Mouse (Mus musculus): ENCODE data around the gene 2410015M20Rik. TPM values are rescaled to one million over a fixed set of nuclear protein-coding genes. Genes with fewer than 3 reads are reported as not detected.
A peak's percentile ranks its signal among the peaks of the same experiment; 100 is the strongest.

The 2410015M20Rik gene
- 316 and 336 TPM in 2 replicates for polyA plus RNA-seq (2015; fragmentation: Nextera tagmentation; extraction: Ambion mirVana)

DNA sequence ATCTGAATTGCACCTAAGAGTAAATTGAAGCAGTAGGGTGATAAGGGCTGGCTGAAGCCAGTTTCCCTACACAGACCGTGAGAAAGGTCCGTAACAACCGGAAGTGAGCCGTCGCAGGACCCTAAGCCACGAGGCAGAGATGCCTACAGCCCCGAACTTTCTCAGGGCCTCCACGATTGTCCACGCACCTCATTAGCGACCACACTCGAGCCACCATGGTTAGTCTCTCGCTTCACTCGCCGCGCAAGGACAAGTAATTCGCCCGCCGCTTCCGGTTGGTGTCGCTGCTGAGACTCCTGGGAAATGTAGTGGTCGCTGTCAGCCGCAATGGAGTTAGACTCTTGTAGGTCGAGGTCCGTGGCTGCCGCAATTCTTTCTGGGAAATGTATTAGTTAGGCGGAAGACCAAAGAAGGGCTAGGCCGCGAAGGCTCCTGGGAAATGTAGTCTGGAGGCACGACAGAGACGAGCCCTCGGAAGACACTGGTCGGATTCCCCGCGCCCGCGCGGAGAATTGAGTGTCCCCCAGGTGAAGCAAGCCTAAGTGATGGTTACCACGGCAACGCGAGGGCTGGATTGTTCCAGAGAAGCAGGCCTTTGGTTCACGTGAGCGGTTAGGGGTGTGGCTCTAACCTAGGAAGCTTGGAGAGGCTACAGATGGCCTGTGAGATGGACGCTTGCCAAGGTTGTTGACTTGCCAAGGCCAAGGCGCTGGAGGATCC is at the start of gene 2410015M20Rik:
Gene 2410015M20Rik (minus strand): TSS at position 320 of the 720 bp plus-strand sequence.
- Histone ChIP-seq H3K27ac (ENCODE audit: low read length) (peak within 1 kb of the TSS; percentile 84), H3K9me3 (ENCODE audit: control insufficient read depth, low read length) (no peaks in the 10 kb centered on the region), H3K9ac (ENCODE audit: low read depth, low read length) (peak within 1 kb of the TSS; percentile 82), H3K4me2 (ENCODE audit: low read depth, low read length) (peak within 1 kb of the TSS; percentile 81), H3K4me3 (ENCODE audit: low read length) (peak within 1 kb of the TSS; percentile 76), H3K4me1 (ENCODE audit: control insufficient read depth, insufficient read depth, low read length) (peaks cover 29% of the 10 kb centered on the region), H3K36me3 (ENCODE audit: control insufficient read depth, insufficient read depth, low read length) (peaks cover 20% of the 10 kb centered on the region), H3K27me3 (replicated peaks; ENCODE audit: control insufficient read depth, insufficient read depth, low read length) (no peaks in the 10 kb centered on the region)
- under 1% methylated on average over 44 of the region's 44 CpGs for WGBS
- ATAC-seq, result peak; percentile 89

DNA sequence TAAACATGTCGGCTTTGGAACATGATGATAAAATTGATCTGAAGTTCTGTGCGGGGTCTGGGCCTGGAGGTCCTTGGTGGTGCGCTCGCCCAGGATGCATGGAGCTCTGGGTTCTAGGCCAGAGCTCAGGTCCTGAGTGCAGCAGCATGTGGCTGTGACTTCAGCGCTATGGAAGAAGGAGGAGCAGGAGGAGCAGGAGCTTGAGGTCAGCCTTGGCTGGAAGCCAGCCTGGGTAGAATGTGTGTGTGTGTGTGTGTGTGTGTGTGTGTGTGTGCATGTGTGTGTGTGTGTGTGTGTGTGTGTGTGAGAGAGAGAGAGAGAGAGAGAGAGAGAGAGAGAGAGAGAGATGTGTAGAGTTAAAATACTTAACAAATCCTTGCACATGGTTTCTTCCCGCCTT is 46.6 kb upstream of the 2410015M20Rik start:
- 77% methylated on average over 6 of the region's 6 CpGs for WGBS
- no peak for ATAC-seq
- H3K4me3 ChIP-seq (ENCODE audit: low read length), result no peak overlapping the region
- no peaks in the 10 kb centered on the region for H3K9me3 ChIP-seq (ENCODE audit: control insufficient read depth, low read length)
- no peak overlapping the region for H3K4me2 ChIP-seq (ENCODE audit: low read depth, low read length)
- H3K27me3 ChIP-seq (replicated peaks; ENCODE audit: control insufficient read depth, insufficient read depth, low read length), result no peaks in the 10 kb centered on the region
- no peak overlapping the region for H3K9ac ChIP-seq (ENCODE audit: low read depth, low read length)
- H3K4me1 ChIP-seq (ENCODE audit: control insufficient read depth, insufficient read depth, low read length), result 0 out of 2 replicates have a peak, but pooled peaks cover 5% of the 10 kb centered on the region
- no peaks in the 10 kb centered on the region for H3K36me3 ChIP-seq (ENCODE audit: control insufficient read depth, insufficient read depth, low read length)
- no peak overlapping the region for H3K27ac ChIP-seq (ENCODE audit: low read length)

DNA sequence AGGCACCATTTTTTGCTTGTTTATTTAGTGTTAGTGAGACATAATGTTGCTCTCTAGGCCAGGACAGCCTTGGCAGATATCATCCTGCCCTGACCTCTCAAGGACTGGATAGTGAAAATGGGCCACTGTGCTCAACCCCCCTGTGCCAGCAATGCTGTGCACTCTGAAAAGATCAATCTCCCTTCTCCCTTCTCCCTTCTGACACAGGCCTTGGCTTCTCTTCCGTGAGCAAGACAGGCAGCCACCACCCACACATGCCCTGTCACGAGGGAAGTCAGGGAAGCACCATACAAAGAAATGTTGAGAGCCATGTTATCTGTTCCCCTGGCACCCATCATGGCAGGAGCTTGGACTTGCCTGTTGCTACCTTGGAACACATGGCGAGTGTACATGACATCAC is 45.7 kb upstream of the 2410015M20Rik start:
- 0 out of 2 replicates have a peak, but pooled peaks cover 5% of the 10 kb centered on the region for H3K4me1 ChIP-seq (ENCODE audit: control insufficient read depth, insufficient read depth, low read length)
- no peak overlapping the region for H3K4me2 ChIP-seq (ENCODE audit: low read depth, low read length)
- no peaks in the 10 kb centered on the region for H3K27me3 ChIP-seq (replicated peaks; ENCODE audit: control insufficient read depth, insufficient read depth, low read length)
- 0 out of 2 replicates have a peak overlapping the region, but pooled peaks have one; percentile 24 for H3K9ac ChIP-seq (ENCODE audit: low read depth, low read length)
- H3K4me3 ChIP-seq (ENCODE audit: low read length), result no peak overlapping the region
- H3K27ac ChIP-seq (ENCODE audit: low read length), result no peak overlapping the region
- 79% methylated on average over 3 of the region's 3 CpGs for WGBS
- H3K36me3 ChIP-seq (ENCODE audit: control insufficient read depth, insufficient read depth, low read length), result no peaks in the 10 kb centered on the region
- no peaks in the 10 kb centered on the region for H3K9me3 ChIP-seq (ENCODE audit: control insufficient read depth, low read length)
- 0 out of 2 replicates have a peak, but pooled peaks have one; percentile 17 for ATAC-seq

DNA sequence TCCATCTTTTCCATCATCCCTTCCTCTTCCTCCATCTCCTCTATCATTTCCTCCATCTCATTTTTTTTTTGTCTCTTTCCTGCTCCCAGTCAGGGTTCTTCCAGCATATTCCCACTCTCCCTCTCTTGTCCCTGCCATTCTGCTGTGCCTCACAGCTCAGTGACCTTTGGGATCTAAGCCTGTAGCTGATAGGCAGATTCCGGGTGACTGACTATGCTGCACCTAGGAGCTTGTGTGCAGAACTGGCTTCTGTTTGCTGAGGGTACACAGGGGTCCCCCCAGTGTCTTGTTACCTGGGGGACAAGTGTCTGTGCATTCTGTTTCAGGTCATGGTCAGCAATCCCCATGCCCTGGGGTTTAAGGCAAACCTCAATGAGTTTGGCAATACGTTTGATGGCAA is 45.2 kb upstream of the 2410015M20Rik start:
- Histone ChIP-seq H3K9ac (ENCODE audit: low read depth, low read length) (no peak overlapping the region), H3K9me3 (ENCODE audit: control insufficient read depth, low read length) (no peaks in the 10 kb centered on the region), H3K27ac (ENCODE audit: low read length) (no peak overlapping the region), H3K27me3 (replicated peaks; ENCODE audit: control insufficient read depth, insufficient read depth, low read length) (no peaks in the 10 kb centered on the region), H3K36me3 (ENCODE audit: control insufficient read depth, insufficient read depth, low read length) (no peaks in the 10 kb centered on the region), H3K4me2 (ENCODE audit: low read depth, low read length) (no peak overlapping the region), H3K4me1 (ENCODE audit: control insufficient read depth, insufficient read depth, low read length) (0 out of 2 replicates have a peak, but pooled peaks cover 5% of the 10 kb centered on the region), H3K4me3 (ENCODE audit: low read length) (no peak overlapping the region)
- peak; percentile 76 for ATAC-seq
- 57% methylated on average over 2 of the region's 2 CpGs for WGBS

DNA sequence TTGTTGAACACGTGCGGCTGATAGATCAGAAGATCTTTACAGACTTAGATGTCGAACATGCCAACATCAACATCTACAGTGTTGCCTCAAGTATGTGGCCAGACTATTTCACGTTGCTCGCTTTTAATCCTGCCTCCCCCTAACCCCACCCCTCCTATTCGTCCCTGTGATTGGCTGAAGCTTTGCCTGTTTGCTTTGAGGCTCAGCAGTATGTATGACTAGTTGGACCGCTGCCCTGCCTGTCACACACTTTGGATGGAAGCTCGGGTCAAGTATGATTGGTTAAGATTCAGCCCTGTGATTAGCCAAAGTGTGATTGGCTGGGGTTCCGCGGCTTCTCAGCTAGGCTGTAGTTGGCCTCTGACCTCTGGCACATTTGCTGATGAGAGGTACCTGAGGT is 42.2 kb upstream of the 2410015M20Rik start:
- Histone ChIP-seq H3K27ac (ENCODE audit: low read length) (no peak overlapping the region), H3K9me3 (ENCODE audit: control insufficient read depth, low read length) (no peaks in the 10 kb centered on the region), H3K4me1 (ENCODE audit: control insufficient read depth, insufficient read depth, low read length) (peaks cover 5% of the 10 kb centered on the region; the same call in 1 of the 2 replicates), H3K4me3 (ENCODE audit: low read length) (no peak overlapping the region), H3K4me2 (ENCODE audit: low read depth, low read length) (no peak overlapping the region), H3K27me3 (replicated peaks; ENCODE audit: control insufficient read depth, insufficient read depth, low read length) (no peaks in the 10 kb centered on the region), H3K9ac (ENCODE audit: low read depth, low read length) (no peak overlapping the region), H3K36me3 (ENCODE audit: control insufficient read depth, insufficient read depth, low read length) (no peaks in the 10 kb centered on the region)
- 27% methylated on average over 10 of the region's 10 CpGs for WGBS
- ATAC-seq, result peak; percentile 37; the same call in 1 of the 2 replicates

DNA sequence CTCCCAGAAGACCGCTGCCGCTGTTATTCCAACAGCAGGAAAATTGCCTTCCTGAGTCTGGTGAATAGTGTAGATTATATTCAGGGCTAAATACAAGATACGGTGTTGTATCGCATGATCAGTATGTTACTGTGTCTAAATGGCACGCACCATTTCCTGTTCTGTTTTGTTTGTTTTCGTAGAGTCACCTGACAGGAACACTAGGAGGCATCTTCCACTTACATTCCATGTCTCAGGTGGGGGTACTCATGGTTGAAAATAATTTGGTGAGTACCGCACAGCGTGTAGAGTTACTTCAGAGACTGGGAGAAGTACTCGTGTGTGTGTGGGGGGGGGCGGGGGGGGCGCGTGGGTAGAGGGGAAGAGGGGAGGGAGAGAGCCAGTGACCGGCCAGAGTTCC is 38.0 kb upstream of the 2410015M20Rik start:
- no peak overlapping the region for H3K4me2 ChIP-seq (ENCODE audit: low read depth, low read length)
- no peaks in the 10 kb centered on the region for H3K9me3 ChIP-seq (ENCODE audit: control insufficient read depth, low read length)
- no peaks in the 10 kb centered on the region; the same call in 1 of the 2 replicates for H3K4me1 ChIP-seq (ENCODE audit: control insufficient read depth, insufficient read depth, low read length)
- no peak for ATAC-seq
- no peak overlapping the region for H3K27ac ChIP-seq (ENCODE audit: low read length)
- no peak overlapping the region for H3K4me3 ChIP-seq (ENCODE audit: low read length)
- no peaks in the 10 kb centered on the region for H3K36me3 ChIP-seq (ENCODE audit: control insufficient read depth, insufficient read depth, low read length)
- no peak overlapping the region for H3K9ac ChIP-seq (ENCODE audit: low read depth, low read length)
- WGBS, result 54% methylated on average over 12 of the region's 13 CpGs
- no peaks in the 10 kb centered on the region for H3K27me3 ChIP-seq (replicated peaks; ENCODE audit: control insufficient read depth, insufficient read depth, low read length)

DNA sequence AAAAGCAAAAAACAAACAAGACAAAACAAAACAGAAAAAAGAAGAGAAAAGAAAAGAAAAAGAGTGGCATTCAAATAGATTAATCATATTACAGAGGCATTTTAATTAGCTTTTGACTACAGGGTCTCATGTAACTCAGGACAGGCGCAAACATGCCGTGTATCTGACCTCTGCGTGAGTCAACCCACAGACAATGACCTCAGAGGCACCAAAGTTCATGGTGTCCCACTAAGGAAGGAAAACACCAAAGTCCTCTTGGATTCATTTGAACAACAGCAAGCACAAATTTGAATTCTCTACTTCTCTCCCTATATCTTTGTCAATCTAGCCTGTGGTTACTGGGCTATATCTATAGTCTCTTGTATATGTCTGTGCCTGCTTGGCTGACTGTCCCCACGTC is 33.7 kb upstream of the 2410015M20Rik start:
- Histone ChIP-seq H3K4me2 (ENCODE audit: low read depth, low read length) (no peak overlapping the region), H3K36me3 (ENCODE audit: control insufficient read depth, insufficient read depth, low read length) (no peaks in the 10 kb centered on the region), H3K27ac (ENCODE audit: low read length) (no peak overlapping the region), H3K9ac (ENCODE audit: low read depth, low read length) (no peak overlapping the region), H3K4me1 (ENCODE audit: control insufficient read depth, insufficient read depth, low read length) (no peaks in the 10 kb centered on the region; the same call in 1 of the 2 replicates), H3K27me3 (replicated peaks; ENCODE audit: control insufficient read depth, insufficient read depth, low read length) (no peaks in the 10 kb centered on the region), H3K4me3 (ENCODE audit: low read length) (no peak overlapping the region), H3K9me3 (ENCODE audit: control insufficient read depth, low read length) (no peaks in the 10 kb centered on the region)
- ATAC-seq, result no peak
- 76% methylated on average over 4 of the region's 4 CpGs for WGBS

DNA sequence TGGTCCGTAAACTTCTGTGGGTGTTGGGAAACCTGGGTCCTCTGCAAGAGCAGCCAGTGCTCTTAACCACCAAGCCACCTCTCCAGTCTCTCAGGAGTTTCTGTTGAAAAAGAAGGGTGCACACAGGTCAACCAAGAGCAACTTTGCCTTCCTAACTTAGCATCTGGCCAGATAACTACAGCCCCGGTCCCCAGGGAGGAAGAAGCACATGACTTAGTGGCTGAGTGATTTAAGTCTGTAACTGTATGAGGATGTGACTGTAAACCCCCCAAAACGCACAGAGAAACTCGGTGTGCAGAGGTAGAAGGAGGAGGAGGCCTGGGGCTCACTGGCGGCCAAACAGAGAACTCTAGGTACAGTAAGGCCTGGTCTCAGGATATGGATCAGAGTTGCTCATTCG is 24.5 kb upstream of the 2410015M20Rik start:
- Histone ChIP-seq H3K36me3 (ENCODE audit: control insufficient read depth, insufficient read depth, low read length) (no peaks in the 10 kb centered on the region), H3K27ac (ENCODE audit: low read length) (no peak overlapping the region), H3K9me3 (ENCODE audit: control insufficient read depth, low read length) (no peaks in the 10 kb centered on the region), H3K9ac (ENCODE audit: low read depth, low read length) (no peak overlapping the region), H3K4me1 (ENCODE audit: control insufficient read depth, insufficient read depth, low read length) (no peaks in the 10 kb centered on the region), H3K4me2 (ENCODE audit: low read depth, low read length) (no peak overlapping the region), H3K27me3 (replicated peaks; ENCODE audit: control insufficient read depth, insufficient read depth, low read length) (no peaks in the 10 kb centered on the region), H3K4me3 (ENCODE audit: low read length) (no peak overlapping the region)
- ATAC-seq, result no peak
- 86% methylated on average over 6 of the region's 6 CpGs for WGBS

DNA sequence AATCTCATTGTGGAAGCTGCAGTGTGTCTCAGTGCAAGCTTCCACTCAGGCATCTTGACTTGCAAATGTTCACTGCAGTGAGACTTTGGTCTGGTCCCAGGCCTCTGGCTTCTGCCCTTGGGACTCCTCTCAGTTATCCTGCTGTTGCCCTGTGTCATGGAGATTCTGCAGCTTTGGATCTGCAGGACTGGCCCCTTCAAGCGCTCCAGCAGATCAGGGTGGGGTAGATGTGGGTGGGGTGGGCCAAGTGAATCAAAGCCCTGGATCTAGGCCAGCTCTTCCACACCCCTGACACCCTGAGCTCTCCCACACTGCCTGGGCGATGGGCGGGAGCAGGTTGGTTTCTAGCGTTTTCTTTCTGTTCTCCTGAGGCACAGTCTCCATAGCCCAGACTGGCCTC is 22.2 kb upstream of the 2410015M20Rik start:
- WGBS, result 38% methylated on average over 4 of the region's 4 CpGs
- ATAC-seq, result no peak
- H3K4me2 ChIP-seq (ENCODE audit: low read depth, low read length), result no peak overlapping the region

More for the DNA sequence above, 22.2 kb upstream of the 2410015M20Rik start:
- H3K27ac ChIP-seq (ENCODE audit: low read length), result no peak overlapping the region
- H3K9me3 ChIP-seq (ENCODE audit: control insufficient read depth, low read length), result no peaks in the 10 kb centered on the region
- H3K27me3 ChIP-seq (replicated peaks; ENCODE audit: control insufficient read depth, insufficient read depth, low read length), result no peaks in the 10 kb centered on the region
- H3K4me1 ChIP-seq (ENCODE audit: control insufficient read depth, insufficient read depth, low read length), result peaks cover 7% of the 10 kb centered on the region
- H3K9ac ChIP-seq (ENCODE audit: low read depth, low read length), result no peak overlapping the region
- no peak overlapping the region for H3K4me3 ChIP-seq (ENCODE audit: low read length)
- H3K36me3 ChIP-seq (ENCODE audit: control insufficient read depth, insufficient read depth, low read length), result no peaks in the 10 kb centered on the region
